Mouse (Mus musculus) heart, embryonic 16.5 days (tissue): ENCODE data around the gene Ccm2. TPM values are rescaled to one million over a fixed set of nuclear protein-coding genes. Genes with fewer than 3 reads are reported as not detected.

Source experiments
- ATAC-seq: fragments of 200-750 bp; cut with Nextera tagmentation; replicated peaks from 2 replicates; pipeline ENCODE4 v1.8.0; 2017; ENCODE audit warnings: moderate number of reproducible peaks; ENCODE audit not compliant: insufficient read depth, low FRiP score; ENCODE audit errors: extremely low read depth
- H3K27ac ChIP-seq: fragments of 300-500 bp; sonication (generic); 2 replicates; pipeline ENCODE4 v1.5.1; 2014; ENCODE audit warnings: mild to moderate bottlenecking, low read length, control low read depth, moderate library complexity
- H3K27me3 ChIP-seq: fragments of 300-500 bp; sonication (generic); 2 replicates; pipeline ENCODE4 v1.6.1; 2014; ENCODE audit warnings: low read length, mixed read lengths; ENCODE audit not compliant: control insufficient read depth, insufficient read depth
- H3K36me3 ChIP-seq: fragments of 300-500 bp; sonication (generic); 2 replicates; pipeline ENCODE4 v1.6.1; 2014; ENCODE audit not compliant: control insufficient read depth, insufficient read depth
- H3K4me1 ChIP-seq: fragments of 300-500 bp; sonication (generic); 2 replicates; pipeline ENCODE4 v1.6.1; 2014; ENCODE audit warnings: low read length, mixed read lengths; ENCODE audit not compliant: control insufficient read depth, insufficient read depth
- H3K4me2 ChIP-seq: fragments of 300-500 bp; sonication (generic); 2 replicates; pipeline ENCODE4 v1.6.1; 2014; ENCODE audit warnings: low read depth, mild to moderate bottlenecking, control low read depth, low read length
- H3K4me3 ChIP-seq: fragments of 300-500 bp; sonication (generic); 2 replicates; pipeline ENCODE4 v1.5.1; 2014; ENCODE audit warnings: mild to moderate bottlenecking, control low read depth, low read length
- H3K9ac ChIP-seq: fragments of 300-500 bp; sonication (generic); 2 replicates; pipeline ENCODE4 v1.6.1; 2014; ENCODE audit warnings: low read length, control low read depth
- H3K9me3 ChIP-seq: fragments of 300-500 bp; sonication (generic); replicated peaks from 2 replicates; pipeline ENCODE4 v1.6.1; 2016; ENCODE audit warnings: low read length; ENCODE audit not compliant: control insufficient read depth
- WGBS: fragments of 180-500 bp; shearing (Covaris S2); extraction: QIAGEN DNeasy Blood & Tissue Kit; methylation state at CpG from one replicate; pipeline ENCODE4 v1.1.7; 2014; 5-methylcytosine and 5-hydroxymethylcytosine counted together
- polyA plus RNA-seq: library from polyadenylated mRNA; unstranded; fragments of >200 nt; fragmentation: Nextera tagmentation; extraction: Ambion mirVana; gene quantifications from 2 replicates; pipeline ENCODE4 v1.2.1, GENCODE M21; 2015

The Ccm2 gene
- polyA plus RNA-seq, 1 experiment from 2014 or later = 58.7 TPM

DNA sequence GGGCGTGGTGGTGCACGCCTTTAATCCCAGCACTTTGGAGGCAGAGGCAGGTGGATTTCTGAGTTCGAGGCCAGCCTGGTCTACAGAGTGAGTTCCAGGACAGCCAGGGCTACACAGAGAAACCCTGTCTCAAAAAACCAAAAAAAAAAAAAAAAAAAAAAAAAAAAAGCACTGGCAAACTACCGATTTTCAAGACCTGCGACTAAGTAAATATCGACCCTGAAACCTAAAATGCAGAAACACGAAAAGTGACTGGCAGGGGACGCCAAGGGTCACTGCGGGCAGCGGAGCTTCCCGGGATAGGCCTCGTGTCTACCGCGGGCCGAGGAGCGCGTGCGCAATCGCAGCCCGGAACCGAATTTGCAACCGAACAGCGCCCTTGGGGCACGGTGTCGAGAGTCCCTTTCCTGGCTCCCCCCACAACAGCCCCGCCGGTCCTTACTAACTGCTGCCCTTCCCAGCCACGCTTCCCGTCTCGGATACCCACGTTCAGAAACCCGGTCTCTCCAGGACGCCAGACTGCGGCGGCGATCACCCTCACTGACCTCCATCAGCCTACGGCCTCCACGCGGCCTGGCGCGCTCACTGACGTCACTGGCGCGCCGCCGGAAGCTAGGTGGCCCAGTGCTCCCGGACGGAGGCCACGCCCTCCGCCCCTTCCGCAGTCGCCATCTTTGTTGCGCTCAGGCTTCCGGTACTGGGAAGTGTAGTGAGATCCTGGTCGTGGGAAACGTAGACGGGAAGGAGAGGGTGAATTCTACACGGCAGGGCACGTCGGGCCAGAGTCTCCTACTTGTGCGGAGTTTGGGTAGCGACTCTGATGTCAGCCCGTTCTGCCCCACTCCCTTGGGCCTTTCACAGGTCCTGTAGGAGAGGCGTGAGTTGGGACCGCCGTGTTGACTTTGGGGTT lies 79.0 kb downstream of the Ccm2 start, which contains the start of gene Tbrg4:
Gene Tbrg4, minus strand, starts transcription at position 590 of the 910 bp plus-strand sequence.
- Histone ChIP-seq H3K27ac (peak within 1 kb of the TSS; percentile 89), H3K27me3 (no peaks in the 10 kb centered on the region), H3K4me2 (peak within 1 kb of the TSS; percentile 90), H3K4me1 (peaks cover 25% of the 10 kb centered on the region), H3K36me3 (peaks cover 28% of the 10 kb centered on the region), H3K9ac (peak within 1 kb of the TSS; percentile 84), H3K9me3 (no peaks in the 10 kb centered on the region), H3K4me3 (peak within 1 kb of the TSS; percentile 76)
- peak; percentile 92 for ATAC-seq
- WGBS = under 1% methylated on average over 66 of the region's 66 CpGs

DNA sequence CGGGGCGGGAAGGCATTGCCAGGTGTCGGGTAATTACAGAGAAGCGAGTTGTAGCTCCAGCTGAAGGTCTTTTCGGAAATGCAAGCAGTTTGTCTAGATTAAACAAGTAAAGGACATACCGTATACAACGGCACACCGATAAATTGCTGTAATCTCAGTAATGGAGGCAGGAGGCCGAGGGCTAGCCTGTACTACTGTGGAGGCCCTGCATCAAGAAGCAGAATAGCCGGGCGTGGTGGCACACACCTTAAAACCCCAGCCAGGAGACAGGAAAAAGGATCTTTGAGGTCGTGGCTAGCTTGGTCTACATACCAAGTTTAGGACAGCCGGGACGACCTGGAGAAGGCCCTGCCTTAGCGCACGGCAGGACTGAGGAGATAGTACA lies 79.7 kb downstream of the Ccm2 start:
- Histone ChIP-seq H3K4me2 (peak overlapping the region; percentile 83), H3K4me3 (peak overlapping the region; percentile 76), H3K27ac (peak overlapping the region; percentile 89), H3K9me3 (no peaks in the 10 kb centered on the region), H3K4me1 (peaks cover 25% of the 10 kb centered on the region), H3K9ac (peak overlapping the region; percentile 84), H3K36me3 (peaks cover 22% of the 10 kb centered on the region), H3K27me3 (no peaks in the 10 kb centered on the region)
- WGBS = 9% methylated on average over 16 of the region's 16 CpGs
- ATAC-seq = no peak

GRCm38 (mm10) chr11:6627731-6628130 lies 81.0 kb downstream of the Ccm2 start:
- Histone ChIP-seq H3K4me3 (no peak overlapping the region), H3K27ac (peak overlapping the region; percentile 41), H3K4me2 (no peak overlapping the region), H3K27me3 (no peaks in the 10 kb centered on the region), H3K36me3 (peaks cover 13% of the 10 kb centered on the region), H3K4me1 (peaks cover 25% of the 10 kb centered on the region), H3K9ac (no peak overlapping the region), H3K9me3 (no peaks in the 10 kb centered on the region)
- no peak for ATAC-seq
- WGBS = 73% methylated on average over 4 of the region's 4 CpGs

- no peak overlapping the region for H3K4me2 ChIP-seq
- no peaks in the 10 kb centered on the region for H3K9me3 ChIP-seq
- 35% methylated on average over 4 of the region's 4 CpGs for WGBS
- H3K4me1 ChIP-seq = peaks cover 18% of the 10 kb centered on the region
- no peaks in the 10 kb centered on the region for H3K27me3 ChIP-seq
- no peak for ATAC-seq
- H3K27ac ChIP-seq = no peak overlapping the region
- peaks cover 5% of the 10 kb centered on the region; the same call in 1 of the 2 replicates for H3K36me3 ChIP-seq
- no peak overlapping the region for H3K9ac ChIP-seq
- H3K4me3 ChIP-seq = no peak overlapping the region
Measured at GRCm38 (mm10) chr11:6628568-6628967, 81.9 kb downstream of the Ccm2 start.

DNA sequence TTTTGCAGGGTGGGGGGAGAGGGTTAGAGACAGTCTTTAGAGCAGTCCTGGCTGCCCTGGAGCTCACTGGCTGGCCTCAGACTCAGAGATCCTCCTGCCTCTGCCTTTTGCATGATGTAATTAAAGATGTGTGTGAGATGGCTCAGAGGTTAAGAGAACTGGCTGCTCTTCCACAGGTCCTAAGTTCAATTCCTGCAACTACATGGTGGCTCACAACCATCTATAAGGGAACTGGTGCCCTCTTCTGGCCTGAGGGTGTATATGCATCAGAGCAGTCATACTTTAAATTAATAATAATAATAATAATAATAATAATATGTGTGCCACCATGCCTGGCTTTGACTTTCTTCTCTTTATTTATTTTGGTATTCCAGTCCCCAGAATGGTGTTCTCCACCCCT lies 83.0 kb downstream of the Ccm2 start:
- H3K9ac ChIP-seq = no peak overlapping the region
- no peaks in the 10 kb centered on the region for H3K9me3 ChIP-seq
- no peak for ATAC-seq
- H3K36me3 ChIP-seq = no peaks in the 10 kb centered on the region
- H3K4me3 ChIP-seq = no peak overlapping the region
- no peak overlapping the region for H3K4me2 ChIP-seq
- no peak overlapping the region for H3K27ac ChIP-seq
- no peaks in the 10 kb centered on the region for H3K27me3 ChIP-seq
- H3K4me1 ChIP-seq = peaks cover 7% of the 10 kb centered on the region

DNA sequence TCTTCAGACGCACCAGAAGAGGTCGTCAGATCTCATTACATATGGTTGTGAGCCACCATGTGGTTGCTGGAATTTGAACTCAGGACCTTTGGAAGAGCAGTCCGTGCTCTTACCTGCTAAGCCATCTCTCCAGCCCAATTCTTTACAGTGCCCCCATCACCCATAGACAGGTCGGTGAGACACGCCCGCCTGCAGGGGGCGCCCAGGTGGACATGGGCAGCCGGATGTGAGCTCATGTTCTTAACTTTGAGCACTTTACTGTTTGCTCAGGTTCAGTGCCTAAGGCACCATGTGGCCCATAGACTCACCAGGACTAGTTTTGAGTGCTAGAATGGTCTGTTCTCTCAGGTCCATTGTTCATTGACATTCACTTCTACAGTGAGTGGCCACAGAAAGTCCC lies 89.5 kb downstream of the Ccm2 start:
- no peak overlapping the region for H3K27ac ChIP-seq
- no peaks in the 10 kb centered on the region for H3K36me3 ChIP-seq
- ATAC-seq = no peak
- H3K9ac ChIP-seq = no peak overlapping the region
- H3K9me3 ChIP-seq = no peaks in the 10 kb centered on the region
- WGBS = 68% methylated on average over 8 of the region's 8 CpGs
- no peak overlapping the region for H3K4me2 ChIP-seq
- H3K4me3 ChIP-seq = no peak overlapping the region
- no peaks in the 10 kb centered on the region for H3K4me1 ChIP-seq
- no peaks in the 10 kb centered on the region for H3K27me3 ChIP-seq

DNA sequence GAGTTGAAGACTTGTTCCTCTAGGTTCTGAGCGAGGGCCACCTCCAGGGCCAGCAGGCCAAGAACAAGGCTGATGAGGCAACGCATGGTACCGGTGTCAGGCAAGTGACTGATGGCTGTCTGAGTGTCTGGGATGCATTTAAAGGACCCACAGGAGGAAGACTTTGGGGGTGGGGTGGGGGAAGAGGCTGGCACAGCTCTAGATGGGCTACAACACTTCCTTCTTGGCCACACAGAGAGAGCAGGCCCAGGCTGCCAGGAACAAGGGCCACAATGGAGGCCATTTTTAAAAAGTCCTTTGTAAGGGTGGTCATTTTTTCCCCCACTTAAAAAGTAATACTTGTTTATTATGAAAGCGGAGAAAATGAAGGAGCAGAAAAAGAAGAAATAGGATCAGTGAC lies 91.8 kb downstream of the Ccm2 start, which contains the start of gene Wap:
Gene Wap, minus strand, starts transcription at position 101 of the 400 bp plus-strand sequence.
- no peak within 1 kb of the TSS for H3K9ac ChIP-seq
- no peak within 1 kb of the TSS for H3K27ac ChIP-seq
- H3K9me3 ChIP-seq = no peaks in the 10 kb centered on the region
- no peak within 1 kb of the TSS for H3K4me3 ChIP-seq
- H3K4me1 ChIP-seq = no peaks in the 10 kb centered on the region
- H3K4me2 ChIP-seq = no peak within 1 kb of the TSS
- no peaks in the 10 kb centered on the region for H3K27me3 ChIP-seq
- WGBS = 87% methylated on average over 4 of the region's 4 CpGs
- no peaks in the 10 kb centered on the region for H3K36me3 ChIP-seq
- no peak for ATAC-seq

DNA sequence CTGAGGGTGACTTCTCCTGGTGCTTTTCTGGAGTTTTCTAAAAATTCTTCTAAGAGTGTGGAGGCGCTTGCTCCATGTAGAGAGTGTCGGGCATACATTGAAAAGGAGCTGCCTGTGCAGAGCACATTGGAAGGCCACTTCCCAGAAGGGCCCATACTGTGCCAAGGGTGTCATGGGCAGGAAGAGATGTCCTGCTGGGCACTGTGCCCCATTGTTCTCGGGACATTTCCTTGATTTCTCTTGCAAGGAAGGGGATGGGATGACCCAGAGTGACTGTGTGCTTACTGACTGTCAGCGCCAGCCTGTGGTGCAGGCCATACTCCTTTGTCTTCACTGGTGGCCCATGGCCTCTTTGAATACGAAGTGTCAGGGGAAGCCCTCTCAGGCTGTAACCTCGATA lies 92.4 kb downstream of the Ccm2 start:
- 70% methylated on average over 6 of the region's 6 CpGs for WGBS
- Histone ChIP-seq H3K4me1 (no peaks in the 10 kb centered on the region), H3K27ac (no peak overlapping the region), H3K4me2 (no peak overlapping the region), H3K36me3 (no peaks in the 10 kb centered on the region), H3K4me3 (no peak overlapping the region), H3K9ac (no peak overlapping the region), H3K9me3 (no peaks in the 10 kb centered on the region), H3K27me3 (no peaks in the 10 kb centered on the region)
- no peak for ATAC-seq

- Histone ChIP-seq H3K4me1 (no peaks in the 10 kb centered on the region), H3K36me3 (no peaks in the 10 kb centered on the region), H3K4me2 (no peak overlapping the region), H3K9me3 (no peaks in the 10 kb centered on the region), H3K4me3 (no peak overlapping the region), H3K27me3 (no peaks in the 10 kb centered on the region), H3K27ac (no peak overlapping the region), H3K9ac (no peak overlapping the region)
- no peak for ATAC-seq
- WGBS = 79% methylated on average over 6 of the region's 6 CpGs
Measured at GRCm38 (mm10) chr11:6644566-6644965, 97.9 kb downstream of the Ccm2 start.
